Mouse (Mus musculus) liver, embryonic 14.5 days (tissue): ENCODE data around the gene Anxa6. TPM values are rescaled to one million over a fixed set of nuclear protein-coding genes. Genes with fewer than 3 reads are reported as not detected.

Experiments
- ATAC-seq: fragments of 200-750 bp; cut with Nextera tagmentation; 2 replicates; pipeline ENCODE4 v1.8.0; 2017; ENCODE audit warnings: moderate number of reproducible peaks, mild to moderate bottlenecking, moderate library complexity; ENCODE audit not compliant: insufficient read depth
- DNase-seq, 3 experiments: peaks; one replicate each; pipeline ENCODE4 v3.0.0-alpha.2; 2012 to 2013; ENCODE audit warnings: low read depth in 3 of 3, low spot score in 3 of 3
- H3K27ac ChIP-seq: fragments of 300-500 bp; sonication (generic); 2 replicates; pipeline ENCODE4 v1.5.1; 2014; ENCODE audit warnings: moderate library complexity, mild to moderate bottlenecking, control low read depth, inconsistent platforms
- H3K27me3 ChIP-seq: fragments of 300-500 bp; sonication (generic); 2 replicates; pipeline ENCODE4 v1.6.1; 2014; ENCODE audit warnings: mild to moderate bottlenecking, low read length, moderate library complexity; ENCODE audit not compliant: control insufficient read depth, insufficient read depth
- H3K36me3 ChIP-seq: fragments of 300-500 bp; sonication (generic); replicated peaks from 2 replicates; pipeline ENCODE4 v1.6.1; 2014; ENCODE audit warnings: low read depth; ENCODE audit not compliant: control insufficient read depth, insufficient read depth
- H3K4me1 ChIP-seq, 2 experiments: fragments of 200-500 bp in 1 of 2; fragments of 300-500 bp in 1 of 2; sonication (generic) in 1 of 2; replicated peaks; 2 replicates each; pipeline ENCODE4 v1.6.1; 2012 to 2014; ENCODE audit warnings: antibody characterized with exemption in 1 of 2, inconsistent platforms in 1 of 2, low read length in 1 of 2; ENCODE audit not compliant: control insufficient read depth in 2 of 2, insufficient read depth in 2 of 2
- H3K4me2 ChIP-seq: fragments of 300-500 bp; sonication (generic); 2 replicates; pipeline ENCODE4 v1.6.1; 2014; ENCODE audit warnings: low read depth, mild to moderate bottlenecking, control low read depth, moderate library complexity
- H3K4me3 ChIP-seq, 2 experiments: fragments of 200-500 bp in 1 of 2; fragments of 300-500 bp in 1 of 2; sonication (generic) in 1 of 2; 2 replicates each; pipeline ENCODE4 v1.5.1; 2012 to 2014; ENCODE audit warnings: low read depth in 2 of 2, low read length in 2 of 2, mild to moderate bottlenecking in 2 of 2, control low read depth in 1 of 2, inconsistent platforms in 1 of 2, moderate library complexity in 1 of 2; ENCODE audit not compliant: insufficient read depth in 1 of 2
- H3K9ac ChIP-seq: fragments of 300-500 bp; sonication (generic); replicated peaks from 2 replicates; pipeline ENCODE4 v1.6.1; 2014; ENCODE audit warnings: mild to moderate bottlenecking, control low read depth, moderate library complexity
- H3K9me3 ChIP-seq: fragments of 300-500 bp; sonication (generic); 2 replicates; pipeline ENCODE4 v1.6.1; 2016; ENCODE audit warnings: low read length, mixed read lengths; ENCODE audit not compliant: control insufficient read depth
- CTCF ChIP-seq: IDR thresholded peaks from 2 replicates; pipeline ENCODE4 v1.5.1; 2016; ENCODE audit warnings: antibody characterized with exemption, low read depth, control low read depth
- EP300 ChIP-seq: IDR thresholded peaks from 2 replicates; pipeline ENCODE4 v1.6.1; 2016; ENCODE audit warnings: antibody characterized with exemption, low read depth
- WGBS: fragments of 180-500 bp; shearing (Covaris S2); extraction: QIAGEN DNeasy Blood & Tissue Kit; methylation state at CpG from one replicate; pipeline ENCODE4 v1.1.7; 2014; ENCODE audit not compliant: insufficient replicate concordance; 5-methylcytosine and 5-hydroxymethylcytosine counted together
- polyA plus RNA-seq, 2 experiments: library from polyadenylated mRNA; depleted of rRNA in 1 of 2; stranded (reverse) in 1 of 2; unstranded in 1 of 2; fragments of >200 nt; fragmentation: Nextera tagmentation in 1 of 2; extraction: Ambion mirVana in 1 of 2; gene quantifications; 2 replicates each; pipeline versions ENCODE4 v1.2.1 to v1.2.3; 2012 to 2014

Anxa6 gene
- polyA plus RNA-seq, 2 experiments: 24.2 to 36.7 TPM

DNA sequence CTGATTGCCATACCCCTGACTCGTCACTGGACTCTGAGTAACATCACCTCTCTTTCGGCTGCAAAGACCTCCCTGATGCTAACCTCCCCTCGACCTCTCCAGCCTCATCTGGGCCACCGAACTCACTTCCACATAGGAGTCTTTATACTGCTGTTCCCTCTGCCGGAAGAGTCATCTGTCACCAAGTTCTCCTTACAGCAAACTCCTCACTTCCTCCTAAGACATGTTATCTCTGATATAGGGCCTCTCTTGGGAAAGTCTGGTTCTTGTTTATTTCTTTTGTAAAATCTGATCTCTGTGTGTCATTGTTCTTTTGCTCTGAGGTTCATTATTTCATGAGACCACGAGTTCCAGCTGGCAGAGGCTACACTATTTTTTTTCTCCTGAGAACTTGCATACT, 25.0 kb downstream of the Anxa6 start:
- no peak for ATAC-seq
- Histone ChIP-seq H3K4me2 (no peak overlapping the region), H3K36me3 (no peaks in the 10 kb centered on the region), H3K27ac (no peak overlapping the region), H3K4me3 (no peak overlapping the region), H3K4me1 (no peaks in the 10 kb centered on the region; a peak in 2 of 4 replicates), H3K9ac (no peak overlapping the region), H3K27me3 (no peaks in the 10 kb centered on the region), H3K9me3 (no peaks in the 10 kb centered on the region)
- TF ChIP-seq CTCF (no peak), EP300 (no peak)
- 14% methylated on average over 6 of the region's 6 CpGs for WGBS
- no peak for DNase-seq

DNA sequence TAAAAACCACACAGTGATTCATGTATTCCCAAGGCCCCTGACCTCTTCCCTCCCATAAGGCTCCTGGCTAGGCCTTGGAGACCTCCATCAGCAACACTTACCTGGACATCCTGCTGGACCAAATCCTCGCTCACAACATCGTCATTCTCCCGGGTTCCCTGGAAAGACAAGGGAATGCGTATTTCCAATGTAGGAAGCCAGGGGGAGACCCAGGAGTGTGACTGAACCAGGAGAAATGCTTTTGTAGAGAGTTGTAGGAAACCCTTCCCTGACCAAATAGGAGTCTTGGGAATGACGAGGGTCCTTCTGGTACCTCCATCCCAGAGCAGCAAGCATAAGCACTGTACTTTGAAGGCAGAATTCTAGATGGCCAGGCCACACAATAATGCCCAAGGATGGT, 27.6 kb downstream of the Anxa6 start:
- H3K27me3 ChIP-seq: no peaks in the 10 kb centered on the region
- DNase-seq (no peak), ATAC-seq (no peak)

GRCm38 (mm10) chr11:55004970-55005502, 28.2 kb downstream of the Anxa6 start:
- Histone ChIP-seq H3K9ac (no peak overlapping the region), H3K4me1 (no peaks in the 10 kb centered on the region; a peak in 1 of 4 replicates), H3K36me3 (no peaks in the 10 kb centered on the region; the same call in 1 of the 2 replicates), H3K4me2 (no peak overlapping the region), H3K4me3 (no peak overlapping the region), H3K27me3 (no peaks in the 10 kb centered on the region), H3K27ac (no peak overlapping the region), H3K9me3 (no peaks in the 10 kb centered on the region)
- WGBS: 64% methylated on average over 7 of the region's 7 CpGs
- TF ChIP-seq CTCF (no peak), EP300 (no peak)
- DNase-seq (no peak), ATAC-seq (no peak)

More for the DNA sequence above, 27.6 kb downstream of the Anxa6 start:
- 68% methylated on average over 5 of the region's 5 CpGs for WGBS
- no peak for TF ChIP-seq CTCF
- no peak for TF ChIP-seq EP300
- Histone ChIP-seq H3K9ac (no peak overlapping the region), H3K4me3 (no peak overlapping the region), H3K27ac (no peak overlapping the region), H3K36me3 (no peaks in the 10 kb centered on the region; the same call in 1 of the 2 replicates), H3K9me3 (no peaks in the 10 kb centered on the region), H3K4me2 (no peak overlapping the region), H3K4me1 (no peaks in the 10 kb centered on the region; a peak in 1 of 4 replicates)

- no peak for DNase-seq
- no peak for TF ChIP-seq CTCF
- TF ChIP-seq EP300: no peak
- Histone ChIP-seq H3K4me2 (no peak overlapping the region), H3K27ac (no peak overlapping the region), H3K9ac (no peak overlapping the region), H3K9me3 (no peaks in the 10 kb centered on the region), H3K36me3 (no peaks in the 10 kb centered on the region; the same call in 1 of the 2 replicates), H3K4me3 (no peak overlapping the region), H3K4me1 (no peaks in the 10 kb centered on the region), H3K27me3 (no peaks in the 10 kb centered on the region)
- 48% methylated on average over 2 of the region's 2 CpGs for WGBS
- no peak for ATAC-seq
Measured at GRCm38 (mm10) chr11:54998708-54999107, 34.5 kb downstream of the Anxa6 start.

- 6% methylated on average over 12 of the region's 12 CpGs for WGBS
- Histone ChIP-seq H3K4me2 (no peak overlapping the region), H3K9ac (no peak overlapping the region), H3K4me1 (no peaks in the 10 kb centered on the region), H3K27ac (no peak overlapping the region), H3K36me3 (no peaks in the 10 kb centered on the region; the same call in 1 of the 2 replicates), H3K27me3 (no peaks in the 10 kb centered on the region), H3K9me3 (no peaks in the 10 kb centered on the region), H3K4me3 (no peak overlapping the region)
- DNase-seq (no peak), ATAC-seq (no peak)
- TF ChIP-seq EP300: no peak
- TF ChIP-seq CTCF: peak; percentile 91
Measured at GRCm38 (mm10) chr11:54998284-54998683, 35.0 kb downstream of the Anxa6 start.
